Mouse (Mus musculus) intestine, postnatal 0 days (tissue): ENCODE results near the gene Msantd2. TPM values are rescaled to one million over a fixed set of nuclear protein-coding genes. Genes with fewer than 3 reads are reported as not detected.

Experiments used
- ATAC-seq: fragments of 200-750 bp; cut with Nextera tagmentation; 2 replicates; pipeline ENCODE4 v1.8.0; 2017; ENCODE audit warnings: mild to moderate bottlenecking, moderate TSS enrichment, moderate library complexity
- H3K27ac ChIP-seq: fragments of 300-500 bp; sonication (generic); 2 replicates; pipeline ENCODE4 v1.5.1; 2014; ENCODE audit warnings: mild to moderate bottlenecking, low read depth, low read length, moderate library complexity
- H3K27me3 ChIP-seq: fragments of 300-500 bp; sonication (generic); replicated peaks from 2 replicates; pipeline ENCODE4 v1.6.1; 2014; ENCODE audit warnings: low read length, mixed read lengths; ENCODE audit not compliant: control insufficient read depth, insufficient read depth
- H3K36me3 ChIP-seq: fragments of 300-500 bp; sonication (generic); 2 replicates; pipeline ENCODE4 v1.6.1; 2014; ENCODE audit warnings: mild to moderate bottlenecking, moderate library complexity; ENCODE audit not compliant: control insufficient read depth, insufficient read depth
- H3K4me1 ChIP-seq: fragments of 300-500 bp; sonication (generic); replicated peaks from 2 replicates; pipeline ENCODE4 v1.6.1; 2014; ENCODE audit warnings: antibody characterized with exemption, low read length, mixed read lengths; ENCODE audit not compliant: control insufficient read depth, insufficient read depth
- H3K4me2 ChIP-seq: fragments of 300-500 bp; sonication (generic); replicated peaks from 2 replicates; pipeline ENCODE4 v1.6.1; 2014; ENCODE audit warnings: low read depth, mild to moderate bottlenecking, moderate library complexity
- H3K4me3 ChIP-seq: fragments of 300-500 bp; sonication (generic); 2 replicates; pipeline ENCODE4 v1.5.1; 2014; ENCODE audit warnings: low read depth, low read length
- H3K9ac ChIP-seq: fragments of 300-500 bp; sonication (generic); 2 replicates; pipeline ENCODE4 v1.6.1; 2014; ENCODE audit warnings: mild to moderate bottlenecking, low read depth, low read length
- H3K9me3 ChIP-seq: fragments of 300-500 bp; sonication (generic); 2 replicates; pipeline ENCODE4 v1.6.1; 2016; ENCODE audit warnings: mixed run types; ENCODE audit not compliant: control insufficient read depth
- CTCF ChIP-seq: sonication (generic); IDR thresholded peaks from 2 replicates; pipeline ENCODE4 v1.5.1; 2016; ENCODE audit warnings: low read depth, mild to moderate bottlenecking, control low read depth, antibody characterized with exemption, moderate library complexity
- WGBS: fragments of 180-500 bp; shearing (Covaris S2); extraction: QIAGEN DNeasy Blood & Tissue Kit; methylation state at CpG from one replicate; pipeline ENCODE4 v1.1.7; 2014; 5-methylcytosine and 5-hydroxymethylcytosine counted together
- polyA plus RNA-seq: library from polyadenylated mRNA; unstranded; fragments of >200 nt; fragmentation: Nextera tagmentation; extraction: Ambion mirVana; gene quantifications from 2 replicates; pipeline ENCODE4 v1.2.1, GENCODE M21; 2015

The Msantd2 gene
- polyA plus RNA-seq, 1 experiment from 2014 or later = 7.4 TPM

- TF ChIP-seq CTCF = no peak
- peaks cover 6% of the 10 kb centered on the region; the same call in 1 of the 2 replicates for H3K4me1 ChIP-seq
- no peaks in the 10 kb centered on the region for H3K9me3 ChIP-seq
- 26% methylated on average over 2 of the region's 2 CpGs for WGBS
- H3K27ac ChIP-seq = peak overlapping the region; percentile 11; the same call in 1 of the 2 replicates
- no peaks in the 10 kb centered on the region for H3K27me3 ChIP-seq
- no peak overlapping the region for H3K4me3 ChIP-seq
- peak overlapping the region; percentile 43 for H3K4me2 ChIP-seq
- no peaks in the 10 kb centered on the region for H3K36me3 ChIP-seq
- H3K9ac ChIP-seq = no peak overlapping the region
- peak; percentile 40; the same call in 1 of the 2 replicates for ATAC-seq
These were observed 80.2 kb downstream of the Msantd2 start for GRCm38 (mm10) chr9:37569231-37569835.

DNA sequence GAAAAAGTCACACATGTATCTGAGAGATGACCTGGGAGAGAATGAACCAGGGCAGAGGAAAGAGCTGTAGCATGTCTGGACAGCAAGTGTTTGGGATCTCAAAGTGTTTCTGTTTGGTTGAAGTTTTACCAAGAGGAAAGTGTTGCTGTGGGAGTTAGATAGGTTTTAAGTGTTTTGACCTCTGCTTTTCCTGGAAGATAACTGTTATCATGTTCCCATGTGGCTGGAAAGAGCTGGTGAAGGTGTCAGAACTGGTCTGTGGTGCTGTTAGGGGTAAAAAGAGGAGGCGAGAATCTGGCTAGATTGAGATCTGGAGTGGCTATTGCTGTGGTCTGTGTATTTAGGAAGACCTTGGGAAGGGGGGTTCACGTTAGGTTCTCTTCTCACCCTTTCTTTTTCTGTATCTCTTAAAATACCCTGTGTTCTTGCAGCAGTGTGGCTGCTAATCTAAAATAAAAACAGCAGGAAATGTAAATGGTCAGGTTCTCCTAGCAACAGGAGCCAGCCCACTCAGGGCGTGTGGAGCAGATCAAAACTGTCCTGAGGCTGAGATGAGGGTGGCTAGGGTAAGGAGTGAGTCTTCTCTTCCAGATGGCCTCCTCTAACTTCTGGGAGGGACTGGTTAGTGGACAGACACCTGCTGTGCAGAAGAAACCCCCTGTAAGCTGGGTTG, 83.2 kb downstream of the Msantd2 start:
- H3K27ac ChIP-seq = no peak overlapping the region
- no peak overlapping the region for H3K4me3 ChIP-seq
- H3K27me3 ChIP-seq = no peaks in the 10 kb centered on the region
- H3K9ac ChIP-seq = no peak overlapping the region
- peaks cover 6% of the 10 kb centered on the region; the same call in 1 of the 2 replicates for H3K4me1 ChIP-seq
- H3K4me2 ChIP-seq = no peak overlapping the region
- ATAC-seq = no peak
- no peak for TF ChIP-seq CTCF
- WGBS = 48% methylated on average over 3 of the region's 3 CpGs
- H3K9me3 ChIP-seq = no peaks in the 10 kb centered on the region
- H3K36me3 ChIP-seq = no peaks in the 10 kb centered on the region

Other genes with a start within 250 kb of the Msantd2 start
- 20.1 and 22.8 TPM in 2 replicates for gene Slc37a2, start 233.6 kb upstream of the Msantd2 start, polyA plus RNA-seq
- 1.8 and 1.9 TPM in 2 replicates for gene Ccdc15, start 140.9 kb upstream of the Msantd2 start, polyA plus RNA-seq
- 0.18 and 0.38 TPM in 2 replicates for gene Hepacam, start 122.0 kb upstream of the Msantd2 start, polyA plus RNA-seq
- 6.6 and 7.1 TPM in 2 replicates for gene Robo4, start 87.4 kb upstream of the Msantd2 start, polyA plus RNA-seq
- gene Robo3, start 56.1 kb upstream of the Msantd2 start, polyA plus RNA-seq = 0.07 TPM in 1 of 2 replicates, not detected in the other
- gene Esam, start 38.8 kb downstream of the Msantd2 start, polyA plus RNA-seq = 27.5 and 28.6 TPM in 2 replicates
- 6.1 and 10.3 TPM in 2 replicates for gene Vsig2, start 49.9 kb downstream of the Msantd2 start, polyA plus RNA-seq
- 1.2 and 1.9 TPM in 2 replicates for gene Nrgn, start 63.6 kb downstream of the Msantd2 start, polyA plus RNA-seq
- 15.0 and 22.1 TPM in 2 replicates for gene Siae, start 66.4 kb downstream of the Msantd2 start, polyA plus RNA-seq
- gene Spa17, start 124.4 kb downstream of the Msantd2 start, polyA plus RNA-seq = 3.8 and 4.3 TPM in 2 replicates
- 261 and 265 TPM in 2 replicates for gene Tbrg1, start 168.0 kb downstream of the Msantd2 start, polyA plus RNA-seq
- gene Panx3, start 179.9 kb downstream of the Msantd2 start, polyA plus RNA-seq = not detected in 2 replicates
- gene Olfr160, start 226.9 kb downstream of the Msantd2 start, polyA plus RNA-seq = not detected in 2 replicates